Mouse (Mus musculus): ENCODE measurements around the gene Tm9sf3. TPM values are rescaled to one million over a fixed set of nuclear protein-coding genes. Genes with fewer than 3 reads are reported as not detected.
"Not testable (repeated sequence)": the region's sequence is repeated elsewhere in the genome, so short reads cannot be mapped to it uniquely, and the experiment has no call there.

Tm9sf3 gene
- 4.7 and 11.6 TPM in 2 replicates for polyA plus RNA-seq (2012; ENCODE audit: insufficient read depth, low replicate concordance)

DNA sequence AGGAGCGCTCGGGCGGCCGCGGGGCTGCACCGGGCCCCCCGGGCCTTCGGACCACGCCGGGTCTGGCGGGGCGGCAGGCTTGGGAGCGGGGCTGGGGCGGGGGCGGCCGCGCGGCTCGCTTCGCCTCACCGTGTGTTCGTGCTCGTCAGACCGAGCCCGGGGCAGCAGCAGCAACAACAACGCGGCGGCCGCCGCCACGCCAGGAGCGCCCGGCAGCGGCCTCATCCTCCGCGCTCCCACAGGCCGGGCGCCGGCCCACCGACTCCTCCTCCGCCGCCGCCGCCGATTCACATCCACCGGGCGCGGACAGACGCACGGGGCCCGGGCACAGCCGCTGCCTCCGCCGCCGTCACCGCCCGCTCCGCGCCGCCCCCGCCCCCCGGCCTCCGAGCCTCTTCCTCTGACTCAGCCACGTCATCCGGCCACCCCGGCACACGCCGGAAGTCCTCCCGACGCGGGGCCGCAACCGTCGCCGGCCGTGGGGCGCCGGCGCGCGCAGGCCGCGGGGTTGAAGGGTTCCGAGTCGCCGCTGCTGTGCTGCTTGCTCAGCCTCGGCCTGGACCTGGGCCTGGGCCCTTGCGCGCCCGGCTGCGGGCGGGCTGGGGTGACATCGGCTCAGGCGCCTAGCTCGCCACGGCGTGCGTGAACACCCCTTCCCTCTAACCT, at the start of gene Tm9sf3:
Tm9sf3 (minus strand) TSS at position 368 of the 666 bp plus-strand sequence.
- Histone ChIP-seq H3K4me3 (replicated peaks) (peak within 1 kb of the TSS; percentile 99), H3K36me3 (replicated peaks; ENCODE audit: low read length) (peaks cover 14% of the 10 kb centered on the region), H3K27me3 (replicated peaks) (no peaks in the 10 kb centered on the region), H3K4me1 (peaks cover 61% of the 10 kb centered on the region), H3K9me3 (no peaks in the 10 kb centered on the region)
- TF ChIP-seq FLI1 (IDR thresholded peaks at IDR 0.05; ENCODE audit: low read length) (peak; percentile 12; the same call in 1 of the 2 replicates), GATA1 (IDR thresholded peaks at IDR 0.05; ENCODE audit: borderline replicate concordance, low read length) (no peak)

DNA sequence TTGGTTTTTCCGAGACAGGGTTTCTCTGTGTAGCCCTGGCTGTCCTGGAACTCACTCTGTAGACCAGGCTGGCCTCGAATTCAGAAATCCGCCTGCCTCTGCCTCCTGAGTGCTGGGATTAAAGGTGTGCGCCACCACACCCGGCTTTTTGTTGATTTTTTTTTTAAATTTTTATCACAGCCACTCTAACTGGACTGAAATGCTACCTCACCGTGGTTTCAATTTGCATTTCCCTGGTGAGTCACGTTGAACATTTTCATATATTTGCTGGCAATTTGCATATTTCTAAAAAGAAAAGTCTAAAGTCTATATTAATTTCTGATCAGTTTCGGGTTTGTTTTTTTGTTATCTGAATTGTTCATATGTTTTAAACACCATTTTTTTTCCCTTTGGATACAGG, 48.8 kb upstream of the Tm9sf3 start:
- not testable (repeated sequence) for H3K27me3 ChIP-seq (replicated peaks); H3K9me3 ChIP-seq; H3K4me3 ChIP-seq (replicated peaks)
- Histone ChIP-seq H3K4me1 (peaks cover 79% of the 10 kb centered on the region), H3K36me3 (replicated peaks; ENCODE audit: low read length) (peaks cover 35% of the 10 kb centered on the region)

DNA sequence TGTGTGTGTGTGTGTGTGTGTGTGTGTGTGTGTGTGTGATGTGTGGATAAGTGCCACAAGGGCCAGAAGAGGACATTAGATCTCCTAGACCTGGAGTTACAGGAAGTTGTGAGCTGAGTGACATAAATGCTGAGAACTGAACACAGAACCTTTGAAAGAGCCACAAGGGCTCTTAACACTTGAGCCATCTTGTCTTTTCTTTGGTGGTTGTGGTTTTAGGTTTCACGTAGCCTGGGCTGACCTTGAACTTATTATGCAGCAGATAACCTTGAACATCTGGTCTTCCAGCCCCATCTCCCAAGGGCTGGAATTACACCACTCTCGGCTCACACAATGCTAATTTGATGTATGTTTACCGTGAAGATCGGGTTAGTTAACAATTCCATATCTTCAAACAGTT, 48.2 kb upstream of the Tm9sf3 start:
- no peak overlapping the region for H3K4me3 ChIP-seq (replicated peaks)
- H3K27me3 ChIP-seq (replicated peaks) = no peaks in the 10 kb centered on the region
- TF ChIP-seq FLI1 (IDR thresholded peaks at IDR 0.05; ENCODE audit: low read length) (no peak), GATA1 (IDR thresholded peaks at IDR 0.05; ENCODE audit: borderline replicate concordance, low read length) (no peak)
- no peaks in the 10 kb centered on the region for H3K9me3 ChIP-seq
- peaks cover 78% of the 10 kb centered on the region for H3K4me1 ChIP-seq
- H3K36me3 ChIP-seq (replicated peaks; ENCODE audit: low read length) = peaks cover 37% of the 10 kb centered on the region

DNA sequence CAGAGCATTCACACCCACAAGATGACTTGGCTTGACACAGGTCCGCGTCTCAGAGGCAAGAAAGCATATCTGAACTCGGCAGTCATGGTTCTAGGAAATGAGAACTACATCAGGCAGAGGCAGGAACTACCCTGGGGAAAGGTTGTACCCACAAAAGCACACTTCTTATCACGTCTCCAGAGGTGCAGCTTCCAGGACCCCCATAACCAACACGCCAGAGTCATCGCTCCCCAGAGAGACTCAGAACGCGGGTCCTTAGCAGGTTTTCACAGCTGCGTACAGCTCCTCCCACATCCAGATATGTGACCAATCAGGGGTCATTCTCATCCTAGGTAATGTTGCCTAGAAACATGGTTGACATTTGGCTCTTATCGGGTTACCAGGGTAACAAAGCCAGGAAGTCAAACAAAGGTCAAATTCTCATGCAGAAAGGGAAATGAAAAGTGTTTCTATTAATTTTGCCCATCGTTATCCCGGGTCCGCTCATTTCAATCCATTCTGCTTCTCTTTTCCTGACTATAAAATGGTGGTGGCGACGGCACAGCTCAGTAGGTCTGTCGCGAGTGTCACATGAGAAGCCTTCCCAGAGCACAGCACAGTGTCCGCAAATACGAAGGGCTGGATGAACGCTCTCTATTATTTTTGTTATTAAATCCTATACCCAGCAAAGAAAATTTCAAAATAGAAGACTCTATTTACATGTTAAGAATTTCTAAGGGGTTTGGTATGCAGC, 47.3 kb upstream of the Tm9sf3 start:
- Histone ChIP-seq H3K4me3 (replicated peaks) (peak overlapping the region; percentile 89), H3K9me3 (no peaks in the 10 kb centered on the region), H3K27me3 (replicated peaks) (no peaks in the 10 kb centered on the region), H3K4me1 (peaks cover 78% of the 10 kb centered on the region), H3K36me3 (replicated peaks; ENCODE audit: low read length) (peaks cover 38% of the 10 kb centered on the region)
- TF ChIP-seq GATA1 (IDR thresholded peaks at IDR 0.05; ENCODE audit: borderline replicate concordance, low read length) (peak; percentile 85; the same call in 2 of the 3 replicates), FLI1 (IDR thresholded peaks at IDR 0.05; ENCODE audit: low read length) (0 out of 2 replicates have a peak, but pooled peaks have one; percentile 27)

DNA sequence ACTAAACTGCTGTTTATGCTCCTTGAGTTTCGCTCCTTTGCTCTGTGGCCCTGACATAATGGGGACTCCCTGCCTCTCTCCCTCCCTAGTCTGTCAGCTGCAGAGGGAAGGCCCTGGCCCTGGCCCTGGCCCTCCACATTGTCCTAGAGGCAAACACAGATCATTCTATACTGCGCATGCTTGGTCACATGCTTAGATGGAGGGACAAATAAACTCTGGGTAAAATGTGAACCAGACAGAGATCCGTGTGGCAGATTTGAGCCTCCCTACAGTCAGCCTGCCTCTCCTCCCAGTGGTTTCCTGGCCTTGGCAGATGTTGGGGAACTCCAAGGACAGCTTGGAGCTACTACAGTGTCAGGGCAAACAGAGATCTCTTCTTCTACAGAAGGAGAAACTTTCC, 40.1 kb upstream of the Tm9sf3 start:
- TF ChIP-seq GATA1 (IDR thresholded peaks at IDR 0.05; ENCODE audit: borderline replicate concordance, low read length) (no peak), FLI1 (IDR thresholded peaks at IDR 0.05; ENCODE audit: low read length) (no peak)
- Histone ChIP-seq H3K36me3 (replicated peaks; ENCODE audit: low read length) (peaks cover 80% of the 10 kb centered on the region), H3K27me3 (replicated peaks) (peaks cover 2% of the 10 kb centered on the region), H3K9me3 (no peaks in the 10 kb centered on the region), H3K4me1 (peaks cover 46% of the 10 kb centered on the region), H3K4me3 (replicated peaks) (no peak overlapping the region)

DNA sequence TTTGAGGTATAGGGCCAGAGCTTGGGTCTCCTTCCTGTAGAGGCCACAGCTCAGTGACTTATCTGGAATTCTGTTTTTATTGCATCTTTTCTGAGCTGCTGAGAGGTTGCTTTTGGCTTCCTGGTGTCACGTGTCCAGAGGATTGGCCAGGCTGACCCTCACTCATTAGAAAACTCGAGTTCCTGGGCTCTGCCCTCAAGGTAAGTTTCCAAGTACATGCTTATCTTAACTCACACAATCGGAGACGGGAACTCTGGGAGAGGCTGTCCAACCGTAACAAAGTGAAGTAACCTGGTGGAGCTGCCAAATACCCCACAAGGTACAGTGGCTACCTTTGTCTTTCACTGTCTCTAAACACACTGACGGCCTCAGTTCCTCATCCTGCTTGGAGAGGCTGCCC, 39.6 kb upstream of the Tm9sf3 start:
- no peak for TF ChIP-seq GATA1 (IDR thresholded peaks at IDR 0.05; ENCODE audit: borderline replicate concordance, low read length)
- no peak for TF ChIP-seq FLI1 (IDR thresholded peaks at IDR 0.05; ENCODE audit: low read length)
- Histone ChIP-seq H3K4me3 (replicated peaks) (no peak overlapping the region), H3K36me3 (replicated peaks; ENCODE audit: low read length) (peaks cover 79% of the 10 kb centered on the region), H3K4me1 (peaks cover 46% of the 10 kb centered on the region), H3K27me3 (replicated peaks) (peaks cover 2% of the 10 kb centered on the region), H3K9me3 (no peaks in the 10 kb centered on the region)

DNA sequence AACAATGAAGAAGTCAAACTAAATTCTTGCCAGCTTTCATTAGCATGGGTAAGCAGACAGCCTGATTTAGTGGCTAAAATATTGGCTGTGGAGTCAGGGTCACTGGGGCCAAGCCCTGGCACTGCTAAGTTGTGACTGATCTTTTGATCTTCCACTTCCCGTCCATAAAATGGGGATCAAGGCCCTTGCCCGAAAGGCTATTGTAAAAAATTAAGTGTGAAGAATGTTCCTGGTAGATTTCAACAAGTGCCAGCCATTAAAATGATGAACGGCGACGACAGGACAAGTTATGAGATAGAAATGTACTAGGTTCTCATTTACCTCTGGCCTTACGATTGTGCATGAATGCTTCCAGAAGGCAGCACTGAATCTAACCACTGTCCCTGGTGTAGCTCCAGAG, 38.1 kb upstream of the Tm9sf3 start:
- Histone ChIP-seq H3K27me3 (replicated peaks) (peaks cover 2% of the 10 kb centered on the region), H3K36me3 (replicated peaks; ENCODE audit: low read length) (peaks cover 81% of the 10 kb centered on the region), H3K4me3 (replicated peaks) (no peak overlapping the region), H3K9me3 (no peaks in the 10 kb centered on the region), H3K4me1 (peaks cover 36% of the 10 kb centered on the region)
- no peak for TF ChIP-seq FLI1 (IDR thresholded peaks at IDR 0.05; ENCODE audit: low read length)

DNA sequence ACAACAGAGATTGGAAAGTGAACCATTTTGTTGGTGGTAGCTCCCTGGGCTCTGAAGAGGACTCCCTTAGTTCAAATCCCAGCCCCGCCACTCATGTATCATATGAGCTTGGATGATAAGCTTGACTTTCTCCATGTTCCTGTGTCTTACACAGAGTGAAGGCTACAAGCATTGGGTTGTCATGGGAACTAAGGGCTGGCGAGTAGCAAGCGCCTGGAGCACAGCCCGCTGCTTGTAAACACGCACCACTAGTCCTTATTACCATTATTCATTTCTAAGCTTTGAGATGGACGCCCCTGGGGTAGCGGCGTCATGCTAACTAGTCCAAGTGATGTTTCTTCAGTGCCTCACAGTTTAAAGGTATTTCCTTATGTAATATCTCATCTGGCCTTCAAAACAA, 35.6 kb upstream of the Tm9sf3 start:
- H3K4me1 ChIP-seq = peaks cover 25% of the 10 kb centered on the region
- H3K36me3 ChIP-seq (replicated peaks; ENCODE audit: low read length) = peaks cover 84% of the 10 kb centered on the region
- TF ChIP-seq GATA1 (IDR thresholded peaks at IDR 0.05; ENCODE audit: borderline replicate concordance, low read length) (no peak), FLI1 (IDR thresholded peaks at IDR 0.05; ENCODE audit: low read length) (no peak)
- H3K9me3 ChIP-seq = no peaks in the 10 kb centered on the region
- no peak overlapping the region for H3K4me3 ChIP-seq (replicated peaks)
- peaks cover 6% of the 10 kb centered on the region for H3K27me3 ChIP-seq (replicated peaks)

DNA sequence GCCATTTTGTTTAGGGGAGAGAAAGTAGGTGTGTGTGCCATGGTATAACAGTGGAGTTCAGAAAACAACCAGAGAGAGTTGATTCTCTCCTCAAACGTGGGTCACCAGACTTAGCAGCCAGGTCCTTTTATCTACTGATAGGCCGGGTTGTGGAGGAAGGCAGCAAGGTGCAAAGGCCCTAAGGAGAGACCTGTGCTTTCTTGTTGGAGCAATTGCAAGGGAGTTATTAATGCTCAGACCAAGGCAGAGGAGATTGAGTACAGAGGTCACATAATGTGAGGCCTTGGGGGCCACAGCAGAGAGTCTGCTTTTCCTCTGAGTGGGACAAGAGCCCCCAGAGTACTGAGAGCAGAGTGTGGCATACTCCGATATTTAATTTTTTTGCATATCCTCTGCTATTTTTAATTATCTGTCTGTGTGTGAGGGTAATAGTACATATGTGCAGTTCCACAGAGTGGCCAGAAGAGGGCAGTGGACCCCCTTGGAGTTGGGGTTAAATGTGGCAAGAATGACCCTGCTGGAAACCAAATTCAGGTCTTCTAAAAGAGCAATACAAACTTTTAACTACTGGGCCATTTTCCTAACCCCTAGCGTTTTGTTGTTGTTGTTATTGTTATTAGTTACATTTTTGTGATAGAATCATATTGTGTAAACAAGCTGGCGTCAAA, 27.3 kb upstream of the Tm9sf3 start:
- TF ChIP-seq FLI1 (IDR thresholded peaks at IDR 0.05; ENCODE audit: low read length) = no peak
- no peak for TF ChIP-seq GATA1 (IDR thresholded peaks at IDR 0.05; ENCODE audit: borderline replicate concordance, low read length)
- Histone ChIP-seq H3K4me1 (peaks cover 32% of the 10 kb centered on the region), H3K9me3 (no peaks in the 10 kb centered on the region), H3K27me3 (replicated peaks) (peaks cover 5% of the 10 kb centered on the region), H3K4me3 (replicated peaks) (no peak overlapping the region), H3K36me3 (replicated peaks; ENCODE audit: low read length) (peaks cover 81% of the 10 kb centered on the region)

DNA sequence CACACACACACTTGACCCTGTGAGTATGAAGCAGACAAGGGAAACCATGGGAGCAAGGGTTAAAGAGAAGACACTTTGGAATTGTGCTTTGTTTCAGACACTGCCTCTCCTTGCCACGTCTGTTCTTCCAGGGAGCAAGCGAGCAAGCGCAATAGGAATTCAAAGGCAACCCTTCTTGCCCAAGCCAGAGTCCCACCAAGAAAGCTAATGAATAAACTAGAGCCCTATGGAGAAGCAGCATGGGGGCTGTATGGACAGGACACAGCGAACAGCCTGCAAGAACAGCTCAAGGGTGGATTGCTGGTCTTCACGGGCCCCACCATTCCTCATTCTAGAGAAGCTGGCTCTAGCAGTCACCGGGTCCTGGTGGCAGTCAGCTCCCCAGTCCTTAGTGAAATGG, 24.8 kb upstream of the Tm9sf3 start:
- Histone ChIP-seq H3K27me3 (replicated peaks) (peaks cover 4% of the 10 kb centered on the region), H3K36me3 (replicated peaks; ENCODE audit: low read length) (peaks cover 80% of the 10 kb centered on the region), H3K9me3 (no peaks in the 10 kb centered on the region), H3K4me1 (peaks cover 24% of the 10 kb centered on the region), H3K4me3 (replicated peaks) (no peak overlapping the region)
- no peak for TF ChIP-seq GATA1 (IDR thresholded peaks at IDR 0.05; ENCODE audit: borderline replicate concordance, low read length)
- no peak for TF ChIP-seq FLI1 (IDR thresholded peaks at IDR 0.05; ENCODE audit: low read length)

All from megakaryocyte, embryonic 14.5 days (primary cell).